Mouse (Mus musculus) brown adipose tissue, adult 24 weeks (tissue): ENCODE results near the gene Rgs6. TPM values are rescaled to one million over a fixed set of nuclear protein-coding genes. Genes with fewer than 3 reads are reported as not detected.
A peak's percentile ranks its signal among the peaks of the same experiment; 100 is the strongest.

Source experiments
- H3K27ac ChIP-seq: fragments of 200-500 bp; replicated peaks from 2 replicates; pipeline ENCODE4 v1.5.1; 2012; ENCODE audit warnings: low read depth, mild to moderate bottlenecking, low read length
- H3K4me1 ChIP-seq: fragments of 200-500 bp; 2 replicates; pipeline ENCODE4 v1.6.1; 2012; ENCODE audit warnings: low read length, mixed read lengths; ENCODE audit not compliant: control insufficient read depth, insufficient read depth, insufficient read length
- H3K4me3 ChIP-seq: fragments of 200-500 bp; 2 replicates; pipeline ENCODE4 v1.5.1; 2012; ENCODE audit warnings: low read depth, mild to moderate bottlenecking, low read length, moderate library complexity; ENCODE audit not compliant: insufficient read depth
- polyA plus RNA-seq: library from polyadenylated mRNA; stranded (reverse); fragments of >200 nt; gene quantifications from 2 replicates; pipeline ENCODE4 v1.2.4, GENCODE M21; 2012; ENCODE audit not compliant: missing spikeins, insufficient read depth, insufficient read length

Rgs6 gene
- polyA plus RNA-seq, 1 experiment, result 0.36 TPM

GRCm38 (mm10) chr12:82612769-82613660, 24.9 kb downstream of the Rgs6 start:
- H3K4me1 ChIP-seq, result no peaks in the 10 kb centered on the region
- H3K27ac ChIP-seq, result no peak overlapping the region; the same call in 1 of the 2 replicates
- H3K4me3 ChIP-seq, result no peak overlapping the region

GRCm38 (mm10) chr12:82616486-82616812, 28.4 kb downstream of the Rgs6 start:
- H3K27ac ChIP-seq, result no peak overlapping the region
- H3K4me1 ChIP-seq, result no peaks in the 10 kb centered on the region
- peak overlapping the region; percentile 58; the same call in 1 of the 2 replicates for H3K4me3 ChIP-seq

GRCm38 (mm10) chr12:82616813-82617681, 29.0 kb downstream of the Rgs6 start:
- Histone ChIP-seq H3K4me1 (no peaks in the 10 kb centered on the region), H3K27ac (0 out of 2 replicates have a peak overlapping the region, but pooled peaks have one; percentile 8)

GRCm38 (mm10) chr12:82617682-82618370, 29.7 kb downstream of the Rgs6 start:
- Histone ChIP-seq H3K4me3 (peak overlapping the region; percentile 58), H3K4me1 (no peaks in the 10 kb centered on the region), H3K27ac (no peak overlapping the region)

More at GRCm38 (mm10) chr12:82616813-82617681, 29.0 kb downstream of the Rgs6 start:
- H3K4me3 ChIP-seq, result peak overlapping the region; percentile 58

GRCm38 (mm10) chr12:82640441-82640840, 52.3 kb downstream of the Rgs6 start:
- Histone ChIP-seq H3K4me3 (no peak overlapping the region), H3K27ac (no peak overlapping the region), H3K4me1 (no peaks in the 10 kb centered on the region)

- Histone ChIP-seq H3K4me1 (no peaks in the 10 kb centered on the region), H3K4me3 (no peak overlapping the region), H3K27ac (no peak overlapping the region)
Observed at GRCm38 (mm10) chr12:82647876-82648275, 59.8 kb downstream of the Rgs6 start.

- Histone ChIP-seq H3K4me1 (no peaks in the 10 kb centered on the region), H3K27ac (no peak overlapping the region), H3K4me3 (no peak overlapping the region)
Observed at GRCm38 (mm10) chr12:82649991-82650390, 61.9 kb downstream of the Rgs6 start.

- Histone ChIP-seq H3K4me1 (no peaks in the 10 kb centered on the region), H3K4me3 (no peak overlapping the region), H3K27ac (no peak overlapping the region)
Observed at GRCm38 (mm10) chr12:82664598-82664997, 76.5 kb downstream of the Rgs6 start.

GRCm38 (mm10) chr12:82667441-82667840, 79.3 kb downstream of the Rgs6 start:
- no peaks in the 10 kb centered on the region for H3K4me1 ChIP-seq
- no peak overlapping the region for H3K4me3 ChIP-seq
- no peak overlapping the region for H3K27ac ChIP-seq

GRCm38 (mm10) chr12:82670201-82670737, 82.2 kb downstream of the Rgs6 start:
- Histone ChIP-seq H3K27ac (no peak overlapping the region), H3K4me3 (no peak overlapping the region), H3K4me1 (no peaks in the 10 kb centered on the region; the same call in 1 of the 2 replicates)

- no peak overlapping the region for H3K27ac ChIP-seq
- no peak overlapping the region for H3K4me3 ChIP-seq
Observed at GRCm38 (mm10) chr12:82671591-82671990, 83.5 kb downstream of the Rgs6 start.

GRCm38 (mm10) chr12:82675137-82675536, 87.0 kb downstream of the Rgs6 start:
- H3K27ac ChIP-seq, result no peak overlapping the region

More at GRCm38 (mm10) chr12:82671591-82671990, 83.5 kb downstream of the Rgs6 start:
- H3K4me1 ChIP-seq, result no peaks in the 10 kb centered on the region; the same call in 1 of the 2 replicates

GRCm38 (mm10) chr12:82687015-82687414, 98.9 kb downstream of the Rgs6 start:
- Histone ChIP-seq H3K27ac (no peak overlapping the region), H3K4me3 (no peak overlapping the region), H3K4me1 (no peaks in the 10 kb centered on the region)

More at GRCm38 (mm10) chr12:82675137-82675536, 87.0 kb downstream of the Rgs6 start:
- H3K4me3 ChIP-seq, result no peak overlapping the region
- no peaks in the 10 kb centered on the region; the same call in 1 of the 2 replicates for H3K4me1 ChIP-seq

GRCm38 (mm10) chr12:82698886-82699527, 110.9 kb downstream of the Rgs6 start:
- no peaks in the 10 kb centered on the region for H3K4me1 ChIP-seq
- no peak overlapping the region for H3K27ac ChIP-seq
- H3K4me3 ChIP-seq, result no peak overlapping the region
